In genomic region chr14:33923168-33924070, GRCm38 (mm10) we compare ENCODE assay signal across 8 mouse cellular contexts. TPM values are rescaled to one million over a fixed set of nuclear protein-coding genes. Genes with fewer than 3 reads are reported as not detected.
A peak's percentile ranks its signal among the peaks of the same experiment; 100 is the strongest.
DNase-seq lines count a peak whose midpoint lies in the region; ATAC-seq lines count a peak whose summit lies in the region.

Gdf10 (plus strand) TSS chr14:33923587.

- H3K36me3 ChIP-seq in forebrain, embryonic 10.5 days (replicated peaks) = no peaks in the 10 kb centered on the region
- H3K36me3 ChIP-seq in hindbrain, embryonic 10.5 days = no peaks in the 10 kb centered on the region
- H3K36me3 ChIP-seq in midbrain, embryonic 11.5 days (ENCODE audit: control insufficient read depth, insufficient read depth, low read length) = no peaks in the 10 kb centered on the region
- no peaks in the 10 kb centered on the region for H3K36me3 ChIP-seq in stomach, embryonic 14.5 days (ENCODE audit: control insufficient read depth, insufficient read depth, low read length)

- intact Hi-C loops in left cerebral cortex, postnatal 25 days (cut with DNase I) = no loop called here

- peaks cover 100% of the 10 kb centered on the region for H3K27me3 ChIP-seq in forebrain, embryonic 10.5 days (ENCODE audit: poor library complexity, severe bottlenecking)
- peaks cover 92% of the 10 kb centered on the region for H3K27me3 ChIP-seq in hindbrain, embryonic 10.5 days (ENCODE audit: insufficient read depth, poor library complexity, severe bottlenecking)
- H3K27me3 ChIP-seq in midbrain, embryonic 11.5 days (ENCODE audit: control insufficient read depth, insufficient read depth, low read length) = peaks cover 39% of the 10 kb centered on the region
- peaks cover 16% of the 10 kb centered on the region; the same call in 1 of the 2 replicates for H3K27me3 ChIP-seq in stomach, embryonic 14.5 days (ENCODE audit: control insufficient read depth, insufficient read depth, low read length)

- WGBS in forebrain, embryonic 10.5 days = under 1% methylated on average over 83 of the region's 85 CpGs
- under 1% methylated on average over 85 of the region's 85 CpGs for WGBS in hindbrain, embryonic 10.5 days
- WGBS in midbrain, embryonic 11.5 days = 1% methylated on average over 81 of the region's 85 CpGs
- under 1% methylated on average over 77 of the region's 85 CpGs for WGBS in stomach, embryonic 14.5 days

- H3K4me3 ChIP-seq in forebrain, embryonic 10.5 days = peak within 1 kb of the TSS; percentile 69
- peak within 1 kb of the TSS; percentile 68 for H3K4me3 ChIP-seq in hindbrain, embryonic 10.5 days
- H3K4me3 ChIP-seq in midbrain, embryonic 11.5 days (ENCODE audit: low read depth, low read length) = peak within 1 kb of the TSS; percentile 58
- H3K4me3 ChIP-seq in stomach, embryonic 14.5 days (ENCODE audit: low read depth, low read length) = peak within 1 kb of the TSS; percentile 62

- peak; percentile 85 for ATAC-seq in midbrain, embryonic 11.5 days (ENCODE audit: low FRiP score)
- ATAC-seq in stomach, embryonic 14.5 days (ENCODE audit: insufficient number of reproducible peaks, insufficient read depth, low FRiP score, low read depth) = peak; percentile 67

- peak within 1 kb of the TSS; percentile 53 for H3K9ac ChIP-seq in midbrain, embryonic 11.5 days (ENCODE audit: low read length)
- H3K9ac ChIP-seq in stomach, embryonic 14.5 days (replicated peaks; ENCODE audit: low read depth, low read length) = peak within 1 kb of the TSS; percentile 40; the same call in 1 of the 2 replicates

- peak within 1 kb of the TSS; percentile 83 for H3K27ac ChIP-seq in forebrain, embryonic 10.5 days
- H3K27ac ChIP-seq in hindbrain, embryonic 10.5 days = peak within 1 kb of the TSS; percentile 85
- no peak within 1 kb of the TSS for H3K27ac ChIP-seq in midbrain, embryonic 11.5 days (ENCODE audit: low read depth, low read length)
- no peak within 1 kb of the TSS for H3K27ac ChIP-seq in stomach, embryonic 14.5 days (ENCODE audit: low read length)

- H3K9me3 ChIP-seq in forebrain, embryonic 10.5 days = no peaks in the 10 kb centered on the region
- no peaks in the 10 kb centered on the region for H3K9me3 ChIP-seq in hindbrain, embryonic 10.5 days
- H3K9me3 ChIP-seq in midbrain, embryonic 11.5 days (ENCODE audit: control insufficient read depth, low read length) = no peaks in the 10 kb centered on the region
- H3K9me3 ChIP-seq in stomach, embryonic 14.5 days (ENCODE audit: control insufficient read depth, low read depth, low read length) = no peaks in the 10 kb centered on the region

- peak within 1 kb of the TSS; percentile 93 for H3K4me2 ChIP-seq in midbrain, embryonic 11.5 days
- H3K4me2 ChIP-seq in stomach, embryonic 14.5 days (replicated peaks; ENCODE audit: low read depth, low read length) = peak within 1 kb of the TSS; percentile 97

- peak; percentile 17 for DNase-seq in thymus, postnatal 4 days
- DNase-seq in thymus, postnatal 0 days (ENCODE audit: low spot score) = no peak
- peak; percentile 47 for DNase-seq in forebrain, embryonic 10.5 days (ENCODE audit: extremely low spot score, low spot score)
- DNase-seq in hindbrain, embryonic 10.5 days (ENCODE audit: low spot score) = peak; percentile 56
- peak; percentile 35 to 50 for DNase-seq in left cerebral cortex, postnatal 25 days (ENCODE audit: low spot score in 2 of 2)
- peak; percentile 94 for DNase-seq in midbrain, embryonic 11.5 days (ENCODE audit: low spot score, missing footprints)
- DNase-seq in thymus, postnatal 25 days = no peak

- H3K4me1 ChIP-seq in forebrain, embryonic 10.5 days = peaks cover 60% of the 10 kb centered on the region
- H3K4me1 ChIP-seq in hindbrain, embryonic 10.5 days (replicated peaks) = peaks cover 53% of the 10 kb centered on the region
- peaks cover 15% of the 10 kb centered on the region for H3K4me1 ChIP-seq in midbrain, embryonic 11.5 days (ENCODE audit: control insufficient read depth, insufficient read depth, low read length)
- no peaks in the 10 kb centered on the region; the same call in 1 of the 2 replicates for H3K4me1 ChIP-seq in stomach, embryonic 14.5 days (ENCODE audit: control insufficient read depth, insufficient read depth, low read length)

RNA-seq across cellular contexts. Expression of gene Gdf10, which starts in this region (rescaled TPM):
- polyA plus RNA-seq in thymus, postnatal 0 days (2015; fragmentation: Nextera tagmentation; extraction: Ambion mirVana) = 1.9 and 2.5 TPM in 2 replicates
- polyA plus RNA-seq in forebrain, embryonic 10.5 days (2016; fragmentation: Nextera tagmentation; extraction: Ambion mirVana) = 2.5 TPM in 2 replicates
- 3.8 and 5.6 TPM in 2 replicates for polyA plus RNA-seq in hindbrain, embryonic 10.5 days (2016; fragmentation: Nextera tagmentation; extraction: Ambion mirVana)
- 1 to 10 TPM; 3.4 to 3.9 TPM for total RNA-seq in left cerebral cortex, postnatal 25 days (2021)
- polyA plus RNA-seq in midbrain, embryonic 11.5 days (2014; fragmentation: Nextera tagmentation; extraction: Ambion mirVana) = 1.7 and 1.9 TPM in 2 replicates
- polyA plus RNA-seq in stomach, embryonic 14.5 days (2014; fragmentation: Nextera tagmentation; extraction: Ambion mirVana) = 5.8 and 6.7 TPM in 2 replicates

Comparison
In these comparisons a context has a peak if more than half of its experiments do, and no peak if none do; other contexts are left out.
1. DNase-seq: peak in thymus, postnatal 4 days (single experiment), forebrain, embryonic 10.5 days (single experiment), hindbrain, embryonic 10.5 days (single experiment), left cerebral cortex, postnatal 25 days (2 of 2) and midbrain, embryonic 11.5 days (single experiment); none in thymus, postnatal 0 days (single experiment) and thymus, postnatal 25 days (single experiment).
2. H3K27ac ChIP-seq: peak in forebrain, embryonic 10.5 days (single experiment) and hindbrain, embryonic 10.5 days (single experiment); none in midbrain, embryonic 11.5 days (single experiment) and stomach, embryonic 14.5 days (single experiment).
3. Peak in every context shown above with its lines, with median percentiles within 50 percentile points of each other: H3K4me3 ChIP-seq.